Mouse (Mus musculus) gastrocnemius, postnatal 4 days (tissue): ENCODE results near the gene Dpp8. TPM values are rescaled to one million over a fixed set of nuclear protein-coding genes. Genes with fewer than 3 reads are reported as not detected.
"Not testable (repeated sequence)": the region's sequence is repeated elsewhere in the genome, so short reads cannot be mapped to it uniquely, and the experiment has no call there.

Experiments used
- DNase-seq, 2 experiments: peaks; one replicate each; pipeline ENCODE4 v3.0.0; 2021 to 2022; ENCODE audit warnings: low spot score in 2 of 2, mixed read lengths in 2 of 2
- long read RNA-seq, 2 experiments: library from polyadenylated mRNA; stranded (forward); transcript quantifications; one replicate each; pipeline ENCODE4 v2.0.0; 2021
- total RNA-seq, 2 experiments: library from RNA; stranded (reverse); gene quantifications; 2 replicates each; pipeline ENCODE4 v1.2.3; 2021

Dpp8 gene
- 100 to 1,000 TPM in 1 of 2 experiments, 10 to 100 TPM in 1; 85.3 to 103 TPM for total RNA-seq
- long read RNA-seq, experiment 1, full-length matches to known transcripts: 30 of 60 reads
- long read RNA-seq, experiment 1, partial matches to known transcripts: 18 of 60 reads
- long read RNA-seq, experiment 1, other reads (novel, unspliced or antisense): 12 of 60 reads
- long read RNA-seq, experiment 2, full-length matches to known transcripts: 13 of 42 reads
- long read RNA-seq, experiment 2, partial matches to known transcripts: 20 of 42 reads
- long read RNA-seq, experiment 2, other reads (novel, unspliced or antisense): 9 of 42 reads

DNA sequence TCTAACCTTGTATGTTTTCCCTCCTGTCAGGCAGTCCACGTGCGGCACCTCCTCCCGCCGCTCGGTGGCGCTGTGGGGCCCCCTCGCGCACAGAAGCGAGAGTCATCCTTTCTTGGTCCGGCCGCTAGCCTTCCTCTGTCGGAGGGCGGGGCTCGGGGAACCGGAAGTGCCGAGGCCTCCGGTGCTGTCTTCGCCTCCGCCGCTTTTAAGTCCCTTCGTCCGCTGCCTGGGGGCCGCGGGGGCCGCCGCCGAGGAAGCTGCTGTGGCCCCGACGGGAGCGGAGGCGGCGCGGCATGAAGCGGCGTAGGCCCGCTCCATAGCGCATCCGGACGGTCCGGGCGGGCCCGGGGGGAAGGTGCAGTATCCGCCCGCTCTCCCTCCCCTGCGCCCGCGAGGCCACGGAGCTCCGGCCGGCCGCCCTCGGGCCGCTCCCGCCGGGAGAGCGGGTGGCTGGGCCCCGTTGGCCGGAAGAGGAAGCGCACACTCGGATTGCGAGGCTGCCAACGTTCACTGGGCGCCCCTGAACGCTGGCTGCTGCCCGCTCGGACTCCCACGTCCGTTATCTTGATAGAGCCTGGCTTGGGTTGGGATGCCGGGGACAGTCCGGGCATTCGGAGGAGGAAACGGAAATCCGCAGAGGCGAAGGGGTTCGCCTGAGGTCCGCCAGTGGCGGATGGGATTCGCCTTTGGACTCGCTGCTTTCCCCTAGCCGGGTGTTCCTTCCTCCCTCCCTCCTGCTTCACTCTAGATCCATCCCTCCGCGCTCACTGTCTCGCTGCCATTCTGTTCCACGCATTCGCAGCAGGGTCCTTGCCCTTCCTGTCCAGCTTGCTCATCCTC is at the start of gene Dpp8:
Gene Dpp8, plus strand, starts transcription at position 146 of the 840 bp plus-strand sequence.
- DNase-seq: peak; percentile 88 to 94

DNA sequence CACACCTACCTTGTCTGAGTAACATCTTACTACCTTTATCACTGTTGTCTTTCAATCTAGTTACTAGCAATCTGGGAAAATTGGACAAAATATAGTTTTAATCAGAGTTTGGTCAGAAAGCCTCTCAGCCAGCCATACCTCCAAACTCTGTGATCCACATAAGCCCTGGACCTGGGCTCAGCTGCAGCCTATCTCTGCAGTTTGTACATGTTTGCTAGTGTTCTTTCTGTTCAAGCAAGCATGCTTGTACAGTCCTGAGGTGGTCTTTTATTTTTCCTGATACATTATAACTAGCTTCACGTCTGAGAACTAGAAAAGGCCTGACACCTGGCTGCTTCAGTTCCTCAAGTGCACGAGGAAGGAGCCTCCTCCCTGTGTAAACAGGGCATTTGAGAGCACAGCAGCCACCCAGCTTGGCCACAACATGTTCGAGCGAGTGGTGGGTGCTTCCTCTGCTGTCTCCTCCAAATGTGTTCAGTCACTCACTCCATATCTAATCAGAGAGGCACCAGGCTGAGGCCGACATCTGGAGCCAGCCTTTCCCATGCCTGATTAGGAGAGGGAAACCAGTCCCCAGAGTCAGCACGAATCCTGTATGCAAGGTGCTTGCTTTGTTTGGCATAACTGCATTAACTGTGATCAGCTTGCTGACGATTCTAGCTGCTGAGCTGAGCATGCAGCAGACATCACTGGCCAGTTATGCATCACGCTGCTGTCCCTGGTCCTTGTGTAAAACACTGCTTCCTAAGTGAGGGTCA is 47.0 kb upstream of the Dpp8 start:
- DNase-seq: no peak

GRCm38 (mm10) chr9:64985807-64986206 is 46.4 kb upstream of the Dpp8 start:
- no peak for DNase-seq

DNA sequence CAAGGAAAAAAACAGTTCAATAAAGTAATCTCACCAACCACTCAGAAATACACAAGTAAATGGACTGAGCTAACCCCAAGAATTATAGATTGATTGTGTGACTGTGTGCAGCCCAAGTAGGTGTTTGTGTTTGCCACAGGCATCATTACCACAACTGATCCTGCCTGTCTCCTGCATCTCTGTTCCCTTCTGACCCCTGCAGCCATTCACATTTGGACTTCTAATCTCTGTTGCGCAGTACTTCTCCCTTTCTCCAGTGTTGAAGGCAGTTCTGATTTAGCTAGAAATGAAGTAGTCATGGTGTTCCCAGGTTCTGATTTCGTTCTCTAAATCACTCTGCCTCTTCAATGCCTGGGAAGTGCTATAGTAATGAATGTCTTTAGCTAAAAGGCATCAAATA is 44.6 kb upstream of the Dpp8 start:
- DNase-seq: no peak

- no peak for DNase-seq
These were observed 43.8 kb upstream of the Dpp8 start for GRCm38 (mm10) chr9:64988443-64988842.

DNA sequence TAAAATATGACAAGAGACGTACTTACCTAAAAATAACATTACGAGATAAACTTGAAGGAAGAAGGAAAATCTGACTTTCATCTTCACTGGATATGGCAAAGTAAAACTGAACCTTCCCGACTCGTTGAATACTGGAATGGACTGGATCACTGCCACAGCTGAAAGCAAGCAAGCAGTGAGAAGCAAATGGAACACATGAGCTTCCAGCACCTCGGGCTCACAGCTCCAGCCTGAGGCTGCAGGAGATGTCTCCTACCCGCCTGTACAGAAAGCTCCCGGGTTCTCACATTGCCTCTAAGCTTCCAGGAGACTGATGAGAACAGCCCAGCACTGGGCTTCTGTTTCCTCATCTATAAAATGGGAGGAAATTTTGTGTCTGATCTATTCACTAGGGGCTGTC is 41.9 kb upstream of the Dpp8 start:
- no peak for DNase-seq

DNA sequence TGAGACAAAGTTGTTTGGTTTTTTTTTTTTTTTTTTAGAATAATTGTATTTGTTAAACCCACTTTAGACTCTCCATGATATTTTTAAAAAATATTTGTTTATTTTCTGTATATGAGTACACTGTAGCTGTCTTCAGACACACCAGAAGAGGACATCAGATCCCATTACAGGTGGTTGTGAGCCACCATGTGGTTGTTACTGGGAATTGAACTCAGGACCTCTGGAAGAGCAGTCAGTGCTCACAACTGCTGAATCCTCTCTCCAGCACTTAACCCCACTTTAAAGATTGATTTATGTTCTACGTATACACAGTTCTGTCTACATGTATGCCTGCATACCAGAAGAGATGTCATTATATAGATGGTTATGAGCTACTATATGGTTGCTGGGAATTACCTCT is 36.8 kb upstream of the Dpp8 start:
- DNase-seq: not testable (repeated sequence)

GRCm38 (mm10) chr9:65001481-65001880 is 30.7 kb upstream of the Dpp8 start:
- DNase-seq: no peak

DNA sequence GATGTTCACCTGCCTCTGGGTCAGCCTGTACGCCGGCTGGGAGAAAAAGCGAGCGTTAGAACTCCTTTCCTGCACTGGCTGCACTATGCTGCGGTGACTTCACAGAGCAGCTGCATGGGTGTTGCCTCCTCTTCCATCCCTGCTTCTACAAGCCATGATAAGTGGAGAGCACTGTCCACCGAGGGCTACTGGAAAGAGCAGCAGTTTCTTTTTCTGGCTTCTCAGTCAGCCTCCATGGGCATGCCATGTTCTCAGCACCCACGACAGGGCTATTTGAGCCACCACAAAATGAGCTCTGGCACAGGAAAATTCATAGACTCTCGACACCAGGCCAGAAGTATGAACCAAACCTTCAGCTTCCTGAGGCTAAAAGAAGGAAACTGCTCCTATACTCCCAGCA is 26.5 kb upstream of the Dpp8 start:
- DNase-seq: no peak

DNA sequence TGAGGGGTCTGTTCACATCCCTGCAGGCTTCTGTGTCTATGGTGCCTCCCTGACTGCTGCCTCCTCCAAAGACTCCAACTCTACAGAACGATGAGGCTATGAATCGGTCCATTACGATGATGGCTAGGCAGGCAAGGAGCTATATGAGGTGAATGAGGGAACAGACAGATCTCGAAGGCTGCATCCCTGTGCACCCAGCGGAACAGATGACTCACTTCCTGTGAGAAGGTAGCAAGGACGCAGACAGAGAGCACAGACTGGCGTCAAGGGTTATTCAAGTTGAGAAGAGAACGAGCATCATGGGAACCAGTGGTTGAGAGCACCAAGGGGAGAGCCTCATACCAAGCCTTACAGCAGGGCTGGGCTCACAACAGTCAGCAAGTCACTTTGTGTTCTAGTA is 21.6 kb upstream of the Dpp8 start:
- no peak for DNase-seq

DNA sequence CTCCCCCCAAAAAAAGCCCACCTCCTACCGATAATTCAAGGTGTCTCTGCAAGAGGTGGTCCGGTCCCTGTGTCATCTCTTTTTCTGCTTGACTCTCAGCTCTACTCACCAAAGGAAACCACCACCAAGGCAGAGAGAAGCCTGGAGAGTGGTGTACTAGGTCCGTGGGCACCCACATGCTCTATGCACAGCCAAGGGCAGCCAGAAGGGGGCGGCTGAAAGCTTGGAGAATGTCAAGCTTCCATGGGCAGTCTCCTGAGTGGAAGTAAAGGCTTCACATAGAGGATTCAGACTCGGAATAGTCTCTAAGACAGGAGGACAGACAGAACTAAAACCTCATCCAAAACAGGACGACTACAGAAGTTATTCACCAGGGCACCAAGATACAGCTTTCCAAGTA is 20.9 kb upstream of the Dpp8 start:
- DNase-seq: peak in 1 of 2 experiments; percentile 32

DNA sequence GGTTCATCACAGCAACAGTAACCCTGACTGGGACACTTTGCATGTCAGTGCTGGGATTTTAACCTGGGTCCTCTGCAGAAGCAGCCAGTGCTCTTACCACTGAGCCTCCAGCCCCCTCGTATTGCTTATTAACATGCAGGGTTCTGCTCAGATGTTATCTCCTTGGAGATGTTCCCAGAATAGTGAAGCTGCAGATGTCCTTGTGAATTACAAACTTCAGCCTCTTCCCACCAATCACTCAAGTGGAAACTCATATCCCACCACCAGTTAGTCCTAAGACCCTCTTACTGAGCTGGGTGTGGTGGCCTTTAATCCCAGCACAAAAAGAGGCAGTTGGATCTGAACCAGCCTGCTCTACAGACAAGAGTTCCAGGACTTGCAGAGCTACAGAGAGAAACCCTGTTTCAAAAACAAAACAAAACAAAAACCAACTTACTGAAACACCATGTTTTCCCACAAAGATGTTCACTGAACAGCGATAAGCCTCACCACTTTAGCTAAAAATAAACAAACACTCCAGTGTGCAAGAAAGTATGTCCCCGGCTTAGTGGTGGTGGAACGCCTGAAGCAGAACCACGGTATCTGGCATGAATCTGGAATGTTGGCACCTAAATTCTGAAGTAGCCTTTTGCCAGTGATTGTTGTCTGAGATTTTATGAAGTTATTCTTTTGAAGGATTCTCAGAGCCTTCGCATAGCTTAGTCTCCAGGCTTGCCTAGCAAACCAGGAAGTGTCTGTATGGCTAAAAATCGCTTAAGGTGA is 16.6 kb upstream of the Dpp8 start:
- DNase-seq: no peak

GRCm38 (mm10) chr9:65016241-65016977 is 15.8 kb upstream of the Dpp8 start:
- no peak for DNase-seq

DNA sequence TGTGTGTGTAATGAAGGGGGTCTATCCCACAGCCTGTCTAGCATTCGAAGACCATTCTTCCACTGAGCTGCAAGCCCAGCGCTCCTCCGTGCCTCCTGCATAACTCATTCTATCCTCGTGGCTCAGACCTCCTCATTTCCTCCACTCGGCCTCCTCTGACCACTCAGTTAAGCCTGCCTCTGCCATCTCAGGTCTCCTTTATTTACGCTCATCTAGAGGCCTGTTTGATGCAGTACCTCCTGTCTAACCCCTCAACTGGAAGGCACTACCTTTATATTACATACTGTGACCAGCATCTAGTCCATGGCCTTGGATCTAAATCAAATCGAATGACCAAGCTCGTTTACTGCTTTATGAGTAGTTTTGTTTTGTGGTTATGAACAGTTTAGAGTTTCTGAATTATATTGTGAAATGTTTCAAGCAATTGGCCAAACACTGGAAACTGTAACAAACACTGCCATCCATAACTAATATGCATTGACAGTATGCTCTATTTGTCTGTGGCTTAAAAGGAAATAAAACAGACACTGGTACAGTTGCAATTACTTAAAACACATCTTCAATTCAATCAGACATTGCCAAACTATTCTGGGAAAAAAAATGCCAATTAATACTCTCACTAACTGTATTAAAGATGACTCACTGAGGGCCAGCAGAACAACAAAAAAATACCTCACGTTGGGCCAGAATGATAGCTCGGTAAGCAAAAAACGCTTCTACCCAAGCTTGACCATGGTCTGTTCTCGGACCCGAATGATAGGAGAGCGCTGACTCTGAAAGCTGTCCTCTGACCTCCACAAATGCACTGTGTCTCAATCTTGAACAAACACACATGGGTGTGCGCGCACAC is 15.0 kb upstream of the Dpp8 start:
- no peak for DNase-seq

GRCm38 (mm10) chr9:65017896-65018295 is 14.3 kb upstream of the Dpp8 start:
- no peak for DNase-seq

DNA sequence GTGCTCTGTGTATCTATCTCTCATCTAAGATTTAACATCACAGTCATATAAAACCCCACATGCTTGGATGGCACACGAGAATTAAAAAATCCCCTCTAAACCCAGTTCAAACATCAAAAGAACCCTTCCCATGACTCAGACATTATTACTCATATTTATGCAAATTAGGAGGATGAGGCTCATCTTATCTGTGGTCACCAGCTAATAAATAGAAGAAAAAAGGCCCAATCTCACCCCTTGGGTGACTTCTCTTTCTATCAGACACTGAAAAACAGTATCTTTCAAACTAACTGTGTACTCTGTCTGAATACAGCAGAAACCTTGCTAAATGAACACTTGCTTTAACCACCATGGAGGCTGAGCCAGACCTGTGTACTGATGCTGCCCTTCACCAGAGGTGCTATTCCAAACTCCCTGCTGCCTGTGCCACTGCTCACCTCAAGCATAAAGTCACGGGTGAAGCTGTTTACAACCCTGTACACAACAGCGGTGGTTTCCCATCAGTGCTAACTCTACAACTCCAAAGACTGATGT is 13.6 kb upstream of the Dpp8 start:
- DNase-seq: no peak

DNA sequence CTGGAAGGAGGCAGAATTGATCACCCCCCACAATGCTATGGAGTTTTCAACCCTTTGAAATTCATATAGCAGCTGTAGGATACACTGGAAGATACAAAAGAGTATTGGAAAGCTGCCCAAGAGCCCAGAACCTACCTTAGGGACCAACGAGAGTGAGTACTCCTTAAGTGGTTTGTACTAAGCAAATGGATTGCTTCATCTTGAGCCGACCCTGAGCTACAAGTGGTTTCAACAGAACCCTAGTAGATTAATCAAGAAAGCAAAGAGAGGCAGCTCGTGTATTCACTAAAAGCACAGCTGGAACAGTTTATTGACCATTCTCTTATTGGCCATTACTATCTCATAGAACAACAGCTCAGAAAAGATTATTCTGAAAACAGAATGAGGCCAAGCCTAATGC is 13.1 kb upstream of the Dpp8 start:
- DNase-seq: no peak

DNA sequence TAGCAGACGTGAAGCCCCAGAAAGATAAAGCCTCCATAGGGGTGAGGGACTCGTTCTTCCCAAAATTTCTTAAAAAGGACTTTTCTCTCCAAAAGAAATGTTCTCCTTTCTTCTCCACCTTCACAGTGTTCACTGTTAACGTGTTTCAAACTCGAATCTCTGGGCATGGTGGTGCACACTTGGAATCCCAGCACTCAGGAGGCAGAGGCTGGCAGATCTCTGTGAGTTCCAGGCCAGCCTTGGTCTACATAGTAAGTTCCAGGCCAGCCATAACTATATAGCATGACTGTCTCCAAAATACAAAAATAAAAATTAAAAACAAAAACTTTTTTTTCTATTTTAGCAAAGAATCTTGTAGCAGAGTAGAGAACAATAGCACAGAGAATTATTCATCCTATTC is 12.1 kb upstream of the Dpp8 start:
- DNase-seq: no peak
